Mouse (Mus musculus) liver, postnatal 0 days (tissue): ENCODE measurements around the gene Mum1.

ENCODE experiments used
- CTCF ChIP-seq: sonication (generic); IDR thresholded peaks from 2 replicates; pipeline ENCODE4 v1.5.1; 2016; ENCODE audit warnings: antibody characterized with exemption, low read depth
- EP300 ChIP-seq: IDR thresholded peaks from 2 replicates; pipeline ENCODE4 v1.6.1; 2016; ENCODE audit warnings: antibody characterized with exemption, low read depth, mild to moderate bottlenecking

DNA sequence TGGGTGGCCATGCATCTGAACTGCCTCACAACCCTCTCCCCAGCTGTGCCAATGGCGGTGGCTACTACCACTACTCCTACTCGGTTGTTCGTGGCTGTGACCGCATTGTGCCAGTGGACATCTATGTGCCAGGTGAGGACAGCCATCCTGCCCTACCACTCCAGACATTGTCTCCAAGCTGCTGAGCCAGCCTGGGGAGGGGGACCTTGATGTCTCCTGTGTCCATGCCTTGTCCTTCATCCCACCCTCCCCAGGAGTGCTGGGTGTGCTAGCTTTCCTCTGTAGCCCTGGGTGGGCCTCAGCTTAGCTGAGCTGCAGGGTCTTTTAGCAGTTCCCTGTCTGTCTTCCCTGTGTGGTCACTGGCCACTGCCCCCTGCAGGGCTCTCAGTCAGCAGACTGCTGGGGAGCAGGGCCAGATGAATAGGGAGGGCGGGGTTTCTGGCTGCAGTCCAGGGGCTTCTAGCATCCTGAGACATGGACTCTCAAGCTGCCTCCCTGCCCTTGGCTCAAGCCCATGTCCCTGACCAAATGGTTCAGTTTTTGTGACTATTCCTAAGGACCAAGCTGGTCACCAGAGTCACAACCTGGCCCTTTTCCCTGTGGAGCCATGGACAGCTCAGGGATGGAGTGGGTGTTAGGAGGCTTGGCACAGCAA is 29.8 kb downstream of the Mum1 start:
- TF ChIP-seq CTCF (0 out of 2 replicates have a peak, but pooled peaks have one; percentile 17), EP300 (no peak)
